Mouse (Mus musculus) limb, embryonic 13.5 days (tissue): ENCODE measurements around the gene Fhl3. TPM values are rescaled to one million over a fixed set of nuclear protein-coding genes. Genes with fewer than 3 reads are reported as not detected.
A peak's percentile ranks its signal among the peaks of the same experiment; 100 is the strongest.
"Not testable (repeated sequence)": the region's sequence is repeated elsewhere in the genome, so short reads cannot be mapped to it uniquely, and the experiment has no call there.

ENCODE experiments used
- ATAC-seq: fragments of 200-750 bp; cut with Nextera tagmentation; 2 replicates; pipeline ENCODE4 v1.8.0; 2017; ENCODE audit warnings: low read depth, moderate number of reproducible peaks, moderate TSS enrichment; ENCODE audit not compliant: low FRiP score
- H3K27ac ChIP-seq: fragments of 300-500 bp; sonication (generic); 2 replicates; pipeline ENCODE4 v1.5.1; 2015; ENCODE audit warnings: inconsistent platforms, mild to moderate bottlenecking, moderate library complexity
- H3K27me3 ChIP-seq: fragments of 300-500 bp; sonication (generic); 2 replicates; pipeline ENCODE4 v1.6.1; 2015; ENCODE audit warnings: mild to moderate bottlenecking, inconsistent platforms
- H3K36me3 ChIP-seq: fragments of 300-500 bp; sonication (generic); 2 replicates; pipeline ENCODE4 v1.6.1; 2015; ENCODE audit warnings: inconsistent platforms, mild to moderate bottlenecking, moderate library complexity
- H3K4me1 ChIP-seq: fragments of 300-500 bp; sonication (generic); 2 replicates; pipeline ENCODE4 v1.6.1; 2015; ENCODE audit warnings: inconsistent platforms
- H3K4me2 ChIP-seq: fragments of 300-500 bp; sonication (generic); replicated peaks from 2 replicates; pipeline ENCODE4 v1.6.1; 2015; ENCODE audit warnings: inconsistent platforms, mild to moderate bottlenecking, moderate library complexity
- H3K4me3 ChIP-seq: fragments of 300-500 bp; sonication (generic); 2 replicates; pipeline ENCODE4 v1.5.1; 2015; ENCODE audit warnings: moderate library complexity, mild to moderate bottlenecking, inconsistent platforms
- H3K9ac ChIP-seq: fragments of 300-500 bp; sonication (generic); 2 replicates; pipeline ENCODE4 v1.6.1; 2015; ENCODE audit warnings: mild to moderate bottlenecking, inconsistent platforms
- H3K9me3 ChIP-seq: fragments of 300-500 bp; sonication (generic); 2 replicates; pipeline ENCODE4 v1.6.1; 2016; ENCODE audit warnings: inconsistent platforms
- WGBS: fragments of 180-500 bp; shearing (Covaris S2); methylation state at CpG from one replicate; pipeline ENCODE4 v1.1.7; 2015; 5-methylcytosine and 5-hydroxymethylcytosine counted together
- polyA plus RNA-seq: library from polyadenylated mRNA; unstranded; fragments of >200 nt; fragmentation: Nextera tagmentation; extraction: Ambion mirVana; gene quantifications from 2 replicates; pipeline ENCODE4 v1.2.1, GENCODE M21; 2015

The Fhl3 gene
- polyA plus RNA-seq, 1 experiment from 2014 or later, result 19.9 TPM

GRCm38 (mm10) chr4:124703881-124704796, 3.6 kb downstream of the Fhl3 start:
- Histone ChIP-seq H3K27ac (peak overlapping the region; percentile 97), H3K4me1 (peaks cover 77% of the 10 kb centered on the region), H3K4me3 (peak overlapping the region; percentile 29), H3K9me3 (no peaks in the 10 kb centered on the region), H3K9ac (peak overlapping the region; percentile 63), H3K4me2 (peak overlapping the region; percentile 77), H3K27me3 (no peaks in the 10 kb centered on the region), H3K36me3 (peaks cover 26% of the 10 kb centered on the region)
- WGBS, result 7% methylated on average over 6 of the region's 6 CpGs
- ATAC-seq, result peak; percentile 3; the same call in 1 of the 2 replicates

- H3K27ac ChIP-seq, result peak overlapping the region; percentile 97
- WGBS, result 18% methylated on average over 11 of the region's 11 CpGs
- no peaks in the 10 kb centered on the region for H3K27me3 ChIP-seq
- peak overlapping the region; percentile 29 for H3K4me3 ChIP-seq
- peaks cover 79% of the 10 kb centered on the region for H3K4me1 ChIP-seq
- peaks cover 26% of the 10 kb centered on the region for H3K36me3 ChIP-seq
- ATAC-seq, result no peak
- peak overlapping the region; percentile 63 for H3K9ac ChIP-seq
- H3K4me2 ChIP-seq, result peak overlapping the region; percentile 77
- no peaks in the 10 kb centered on the region for H3K9me3 ChIP-seq
Measured at GRCm38 (mm10) chr4:124704797-124705474, 4.4 kb downstream of the Fhl3 start.

- H3K27ac ChIP-seq, result peak overlapping the region; percentile 97; the same call in 1 of the 2 replicates
- peak overlapping the region; percentile 77; the same call in 1 of the 2 replicates for H3K4me2 ChIP-seq
- 0 out of 2 replicates have a peak overlapping the region, but pooled peaks have one; percentile 35 for H3K9ac ChIP-seq
- ATAC-seq, result no peak
- no peaks in the 10 kb centered on the region for H3K9me3 ChIP-seq
- no peaks in the 10 kb centered on the region for H3K27me3 ChIP-seq
- H3K4me1 ChIP-seq, result peaks cover 86% of the 10 kb centered on the region
- WGBS, result 90% methylated on average over 23 of the region's 23 CpGs
- H3K4me3 ChIP-seq, result no peak overlapping the region
- peaks cover 26% of the 10 kb centered on the region for H3K36me3 ChIP-seq
Measured at GRCm38 (mm10) chr4:124705661-124706269, 5.3 kb downstream of the Fhl3 start.

DNA sequence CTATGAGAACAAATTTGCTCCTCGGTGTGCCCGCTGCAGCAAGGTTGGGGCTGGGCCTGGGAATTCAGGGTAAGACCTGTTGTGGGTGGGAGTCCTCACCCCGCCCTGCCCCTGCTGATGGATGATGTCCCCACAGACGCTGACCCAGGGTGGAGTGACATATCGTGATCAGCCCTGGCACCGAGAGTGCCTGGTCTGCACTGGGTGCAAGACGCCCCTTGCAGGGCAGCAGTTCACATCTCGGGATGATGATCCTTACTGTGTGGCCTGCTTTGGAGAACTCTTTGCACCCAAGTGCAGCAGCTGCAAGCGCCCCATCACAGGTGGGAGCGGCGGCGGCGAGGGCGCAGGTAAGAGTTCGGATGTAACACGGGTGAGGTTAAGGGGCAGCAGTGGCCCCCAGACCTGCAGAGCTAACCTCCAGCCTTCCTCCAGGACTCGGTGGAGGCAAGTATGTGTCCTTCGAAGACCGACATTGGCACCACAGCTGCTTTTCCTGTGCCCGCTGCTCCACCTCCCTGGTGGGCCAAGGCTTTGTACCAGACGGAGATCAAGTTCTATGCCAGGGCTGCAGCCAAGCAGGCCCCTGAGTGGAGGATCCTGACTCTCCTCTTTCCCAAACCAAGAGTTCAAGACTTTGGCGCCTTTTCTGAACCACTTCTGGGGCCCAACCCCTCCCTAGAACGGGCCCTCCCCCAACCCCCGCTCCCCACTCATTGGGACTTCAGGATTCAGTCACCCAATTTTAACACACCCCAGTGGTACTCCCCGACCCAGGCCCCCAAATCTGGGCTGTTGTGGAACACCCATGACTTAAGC, 7.1 kb downstream of the Fhl3 start:
- not testable (repeated sequence) for H3K27me3 ChIP-seq, H3K4me3 ChIP-seq, ATAC-seq, H3K9me3 ChIP-seq, H3K9ac ChIP-seq, H3K4me2 ChIP-seq
- peaks cover 76% of the 10 kb centered on the region for H3K4me1 ChIP-seq
- peak overlapping the region; percentile 97 for H3K27ac ChIP-seq
- peaks cover 26% of the 10 kb centered on the region for H3K36me3 ChIP-seq
- 84% methylated on average over 25 of the region's 25 CpGs for WGBS

- not testable (repeated sequence) for H3K9me3 ChIP-seq, H3K27me3 ChIP-seq, ATAC-seq
- H3K9ac ChIP-seq, result peak overlapping the region; percentile 48; the same call in 1 of the 2 replicates
- H3K36me3 ChIP-seq, result peaks cover 26% of the 10 kb centered on the region
- 4% methylated on average over 1 of the region's 1 CpGs for WGBS
- peak overlapping the region; percentile 97 for H3K27ac ChIP-seq
- H3K4me2 ChIP-seq, result peak overlapping the region; percentile 63
- H3K4me3 ChIP-seq, result peak overlapping the region; percentile 29
- H3K4me1 ChIP-seq, result peaks cover 70% of the 10 kb centered on the region
Measured at GRCm38 (mm10) chr4:124708200-124708517, 7.7 kb downstream of the Fhl3 start.

GRCm38 (mm10) chr4:124708518-124709477, 8.3 kb downstream of the Fhl3 start:
- Histone ChIP-seq H3K4me2 (peak overlapping the region; percentile 63), H3K27me3 (no peaks in the 10 kb centered on the region), H3K4me3 (peak overlapping the region; percentile 29), H3K27ac (peak overlapping the region; percentile 97), H3K4me1 (peaks cover 64% of the 10 kb centered on the region), H3K9ac (peak overlapping the region; percentile 48; the same call in 1 of the 2 replicates), H3K9me3 (no peaks in the 10 kb centered on the region), H3K36me3 (peaks cover 26% of the 10 kb centered on the region)
- under 1% methylated on average over 41 of the region's 41 CpGs for WGBS
- ATAC-seq, result peak; percentile 90

DNA sequence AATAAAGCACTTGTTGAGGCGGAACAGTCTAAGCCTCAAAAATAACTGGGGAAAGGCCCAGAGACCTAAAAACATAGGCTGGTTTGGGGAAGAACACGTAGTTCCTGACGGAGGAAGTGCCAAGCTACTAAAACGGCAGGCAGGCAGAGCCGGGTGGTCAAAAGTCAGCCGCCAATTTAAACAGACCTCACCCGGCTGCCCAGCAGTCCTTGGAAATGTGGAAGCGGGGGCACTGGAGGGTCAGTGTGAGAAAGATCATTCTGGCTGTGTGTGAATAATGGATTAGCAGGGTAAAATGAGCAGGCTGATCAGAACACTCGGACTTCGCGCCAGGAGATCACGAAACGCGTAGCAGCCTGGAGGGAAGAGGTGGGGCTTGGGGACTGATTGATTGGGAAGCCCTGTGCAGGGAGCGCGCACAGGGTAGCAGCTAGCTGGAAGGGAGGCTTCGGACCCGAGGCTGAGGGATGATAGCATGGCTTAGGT, 9.5 kb downstream of the Fhl3 start:
- 3% methylated on average over 18 of the region's 18 CpGs for WGBS
- Histone ChIP-seq H3K36me3 (peaks cover 26% of the 10 kb centered on the region), H3K4me2 (peak overlapping the region; percentile 63), H3K4me1 (peaks cover 55% of the 10 kb centered on the region), H3K9ac (peak overlapping the region; percentile 56), H3K4me3 (peak overlapping the region; percentile 29), H3K27ac (peak overlapping the region; percentile 97), H3K27me3 (no peaks in the 10 kb centered on the region), H3K9me3 (no peaks in the 10 kb centered on the region)
- no peak for ATAC-seq

GRCm38 (mm10) chr4:124710776-124711291, 10.3 kb downstream of the Fhl3 start:
- Histone ChIP-seq H3K27ac (peak overlapping the region; percentile 97; the same call in 1 of the 2 replicates), H3K4me3 (no peak overlapping the region), H3K4me2 (peak overlapping the region; percentile 63), H3K9me3 (no peaks in the 10 kb centered on the region), H3K36me3 (peaks cover 23% of the 10 kb centered on the region), H3K27me3 (no peaks in the 10 kb centered on the region), H3K9ac (no peak overlapping the region), H3K4me1 (peaks cover 53% of the 10 kb centered on the region)
- 11% methylated on average over 5 of the region's 5 CpGs for WGBS
- no peak for ATAC-seq

GRCm38 (mm10) chr4:124712618-124713017, 12.1 kb downstream of the Fhl3 start:
- Histone ChIP-seq H3K4me3 (no peak overlapping the region), H3K9me3 (no peaks in the 10 kb centered on the region), H3K27ac (no peak overlapping the region), H3K36me3 (peaks cover 19% of the 10 kb centered on the region), H3K9ac (no peak overlapping the region), H3K27me3 (no peaks in the 10 kb centered on the region), H3K4me2 (no peak overlapping the region), H3K4me1 (peaks cover 47% of the 10 kb centered on the region)
- WGBS, result 85% methylated on average over 6 of the region's 6 CpGs
- ATAC-seq, result no peak

DNA sequence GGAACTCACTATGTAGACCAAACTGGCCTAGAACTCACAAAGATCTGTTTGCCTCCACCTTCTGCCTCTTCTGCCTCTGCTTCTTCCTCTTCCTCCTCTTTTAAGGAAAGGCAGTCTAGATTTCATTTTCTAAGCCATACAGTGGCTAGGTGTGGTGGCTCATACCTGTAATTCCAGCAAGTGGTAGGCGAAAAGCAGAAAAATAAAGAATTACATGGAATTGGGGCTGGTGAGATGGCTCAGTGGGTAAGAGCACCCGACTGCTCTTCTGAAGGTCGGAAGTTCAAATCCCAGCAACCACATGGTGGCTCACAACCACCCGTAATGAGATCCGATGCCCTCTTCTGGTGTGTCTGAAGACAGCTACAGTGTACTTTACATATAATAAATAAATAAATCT, 13.3 kb downstream of the Fhl3 start:
- H3K4me3 ChIP-seq, H3K27me3 ChIP-seq, H3K4me2 ChIP-seq, H3K9me3 ChIP-seq, H3K9ac ChIP-seq, ATAC-seq, H3K27ac ChIP-seq: not testable (repeated sequence)
- WGBS, result 59% methylated on average over 5 of the region's 5 CpGs
- Histone ChIP-seq H3K36me3 (peaks cover 27% of the 10 kb centered on the region), H3K4me1 (peaks cover 38% of the 10 kb centered on the region)
